Mouse (Mus musculus) E14TG2a.4 (cell line): Measurements from ENCODE around the gene Zfp654.

Experiments used
- CTCF ChIP-seq: conservative IDR thresholded peaks from 2 replicates; pipeline ENCODE4 v1.5.1; 2014; ENCODE audit warnings: low read length
- NANOG ChIP-seq: IDR thresholded peaks from 2 replicates; pipeline ENCODE4 v1.6.1; 2014; ENCODE audit warnings: borderline replicate concordance, low read length, mixed read lengths
- POU5F1 ChIP-seq: IDR thresholded peaks from 2 replicates; pipeline ENCODE4 v1.6.1; 2014; ENCODE audit warnings: low read length, borderline replicate concordance

GRCm38 (mm10) chr16:64753990-64754742 lies 97.3 kb downstream of the Zfp654 start:
- TF ChIP-seq CTCF (no peak), NANOG (no peak), POU5F1 (no peak)
